Mouse (Mus musculus) frontal cortex, postnatal 14 days (tissue): Measurements from ENCODE around the gene Atp2b4.

Experiments used
- DNase-seq, 2 experiments: peaks; one replicate each; pipeline ENCODE4 v3.0.0; 2022; ENCODE audit warnings: low spot score in 2 of 2

The Atp2b4 gene

GRCm38 (mm10) chr1:133800948-133801393 lies at the start of gene Atp2b4:
Atp2b4 (minus strand) TSS chr1:133801041.
- peak; percentile 88 to 94 for DNase-seq

GRCm38 (mm10) chr1:133844734-133845133 lies 43.9 kb upstream of the Atp2b4 start:
- DNase-seq = no peak

GRCm38 (mm10) chr1:133843900-133844299 lies 43.1 kb upstream of the Atp2b4 start:
- no peak for DNase-seq

- no peak for DNase-seq
Measured at GRCm38 (mm10) chr1:133843370-133843769, 42.5 kb upstream of the Atp2b4 start.

GRCm38 (mm10) chr1:133842074-133842725 lies 41.4 kb upstream of the Atp2b4 start:
- DNase-seq = peak; percentile 57 to 80

- DNase-seq = no peak
Measured at GRCm38 (mm10) chr1:133841171-133841926, 40.5 kb upstream of the Atp2b4 start.

- DNase-seq = no peak
Measured at GRCm38 (mm10) chr1:133840530-133840929, 39.7 kb upstream of the Atp2b4 start.

GRCm38 (mm10) chr1:133834309-133834708 lies 33.5 kb upstream of the Atp2b4 start:
- no peak for DNase-seq

- DNase-seq = no peak
Measured at GRCm38 (mm10) chr1:133832781-133833180, 31.9 kb upstream of the Atp2b4 start.

GRCm38 (mm10) chr1:133826193-133826592 lies 25.4 kb upstream of the Atp2b4 start:
- no peak for DNase-seq

GRCm38 (mm10) chr1:133825543-133825942 lies 24.7 kb upstream of the Atp2b4 start:
- DNase-seq = no peak

- DNase-seq = no peak
Measured at GRCm38 (mm10) chr1:133825140-133825539, 24.3 kb upstream of the Atp2b4 start.

GRCm38 (mm10) chr1:133821144-133821543 lies 20.3 kb upstream of the Atp2b4 start:
- DNase-seq = no peak

GRCm38 (mm10) chr1:133820100-133820499 lies 19.3 kb upstream of the Atp2b4 start:
- DNase-seq = no peak

- DNase-seq = no peak
Measured at GRCm38 (mm10) chr1:133818531-133818930, 17.7 kb upstream of the Atp2b4 start.

GRCm38 (mm10) chr1:133815747-133816491 lies 15.1 kb upstream of the Atp2b4 start:
- no peak for DNase-seq

- DNase-seq = no peak
Measured at GRCm38 (mm10) chr1:133809376-133809775, 8.5 kb upstream of the Atp2b4 start.

GRCm38 (mm10) chr1:133808020-133808419 lies 7.2 kb upstream of the Atp2b4 start:
- DNase-seq = no peak

GRCm38 (mm10) chr1:133801743-133802142 lies 902 bp upstream of the Atp2b4 start:
- DNase-seq = no peak

- DNase-seq = no peak
Measured at GRCm38 (mm10) chr1:133800512-133800911, 329 bp downstream of the Atp2b4 start.

- no peak for DNase-seq
Measured at GRCm38 (mm10) chr1:133799686-133800445, 975 bp downstream of the Atp2b4 start.
